Mouse (Mus musculus) embryonic facial prominence, embryonic 12.5 days (tissue): ENCODE results near the gene Dst. TPM values are rescaled to one million over a fixed set of nuclear protein-coding genes. Genes with fewer than 3 reads are reported as not detected.

Source experiments
- ATAC-seq: fragments of 200-750 bp; cut with Nextera tagmentation; 2 replicates; pipeline ENCODE4 v1.8.0; 2017; ENCODE audit not compliant: insufficient number of reproducible peaks, insufficient read depth, low FRiP score, low TSS enrichment
- H3K27ac ChIP-seq: fragments of 300-500 bp; sonication (generic); 2 replicates; pipeline ENCODE4 v1.5.1; 2016; ENCODE audit warnings: mild to moderate bottlenecking
- H3K27me3 ChIP-seq: fragments of 300-500 bp; sonication (generic); 2 replicates; pipeline ENCODE4 v1.6.1; 2016; ENCODE audit warnings: mild to moderate bottlenecking, moderate library complexity
- H3K36me3 ChIP-seq: fragments of 300-500 bp; sonication (generic); 2 replicates; pipeline ENCODE4 v1.6.1; 2016; ENCODE audit warnings: mild to moderate bottlenecking
- H3K4me1 ChIP-seq: fragments of 300-500 bp; sonication (generic); 2 replicates; pipeline ENCODE4 v1.6.1; 2016
- H3K4me2 ChIP-seq: fragments of 300-500 bp; sonication (generic); replicated peaks from 2 replicates; pipeline ENCODE4 v1.6.1; 2016; ENCODE audit warnings: mild to moderate bottlenecking, moderate library complexity
- H3K4me3 ChIP-seq: fragments of 300-500 bp; sonication (generic); 2 replicates; pipeline ENCODE4 v1.5.1; 2016; ENCODE audit warnings: mild to moderate bottlenecking
- H3K9ac ChIP-seq: fragments of 300-500 bp; sonication (generic); 2 replicates; pipeline ENCODE4 v1.6.1; 2016; ENCODE audit warnings: mild to moderate bottlenecking, moderate library complexity
- H3K9me3 ChIP-seq: fragments of 300-500 bp; sonication (generic); 2 replicates; pipeline ENCODE4 v1.6.1; 2016; ENCODE audit warnings: mild to moderate bottlenecking, moderate library complexity
- WGBS: fragments of 180-500 bp; shearing (Covaris S2); methylation state at CpG from one replicate; pipeline ENCODE4 v1.1.7; 2016; 5-methylcytosine and 5-hydroxymethylcytosine counted together
- polyA plus RNA-seq: library from polyadenylated mRNA; unstranded; fragments of >200 nt; fragmentation: Nextera tagmentation; extraction: Ambion mirVana; gene quantifications from 2 replicates; pipeline ENCODE4 v1.2.1, GENCODE M21; 2016

Dst gene
- 25.8 and 27.3 TPM in 2 replicates for polyA plus RNA-seq

- ATAC-seq: no peak; the same call in 1 of the 2 replicates
- Histone ChIP-seq H3K4me1 (peaks cover 9% of the 10 kb centered on the region; the same call in 1 of the 2 replicates), H3K9me3 (no peaks in the 10 kb centered on the region), H3K4me2 (peak within 1 kb of the TSS; percentile 62), H3K4me3 (peak within 1 kb of the TSS; percentile 63), H3K27me3 (peaks cover 27% of the 10 kb centered on the region), H3K36me3 (no peaks in the 10 kb centered on the region), H3K9ac (peak within 1 kb of the TSS; percentile 42), H3K27ac (no peak within 1 kb of the TSS)
- WGBS: 5% methylated on average over 38 of the region's 44 CpGs
Observed at GRCm38 (mm10) chr1:33908191-33908962, at the start of gene Dst. Gene Dst, plus strand, starts transcription at chr1:33908225.

- Histone ChIP-seq H3K9ac (no peak overlapping the region), H3K9me3 (no peaks in the 10 kb centered on the region), H3K27me3 (no peaks in the 10 kb centered on the region), H3K36me3 (no peaks in the 10 kb centered on the region), H3K4me2 (no peak overlapping the region), H3K4me3 (no peak overlapping the region), H3K4me1 (no peaks in the 10 kb centered on the region), H3K27ac (no peak overlapping the region)
- WGBS: 85% methylated on average over 2 of the region's 2 CpGs
- ATAC-seq: no peak
Observed at GRCm38 (mm10) chr1:33869031-33869430, 39.0 kb upstream of the Dst start.

- H3K9ac ChIP-seq: no peak overlapping the region
- no peaks in the 10 kb centered on the region for H3K9me3 ChIP-seq
- H3K4me1 ChIP-seq: no peaks in the 10 kb centered on the region
Observed at GRCm38 (mm10) chr1:33869437-33869836, 38.6 kb upstream of the Dst start.

GRCm38 (mm10) chr1:33873561-33873960, 34.5 kb upstream of the Dst start:
- Histone ChIP-seq H3K4me1 (no peaks in the 10 kb centered on the region), H3K4me3 (no peak overlapping the region), H3K27ac (no peak overlapping the region), H3K27me3 (no peaks in the 10 kb centered on the region), H3K9ac (no peak overlapping the region), H3K4me2 (no peak overlapping the region), H3K9me3 (no peaks in the 10 kb centered on the region), H3K36me3 (no peaks in the 10 kb centered on the region)
- WGBS: 84% methylated on average over 5 of the region's 5 CpGs
- no peak for ATAC-seq

More at GRCm38 (mm10) chr1:33869437-33869836, 38.6 kb upstream of the Dst start:
- Histone ChIP-seq H3K36me3 (no peaks in the 10 kb centered on the region), H3K27ac (no peak overlapping the region), H3K27me3 (no peaks in the 10 kb centered on the region), H3K4me3 (no peak overlapping the region), H3K4me2 (no peak overlapping the region)
- no peak for ATAC-seq
- 91% methylated on average over 3 of the region's 3 CpGs for WGBS

GRCm38 (mm10) chr1:33875691-33876090, 32.3 kb upstream of the Dst start:
- Histone ChIP-seq H3K4me2 (no peak overlapping the region), H3K4me1 (no peaks in the 10 kb centered on the region), H3K4me3 (no peak overlapping the region), H3K27me3 (no peaks in the 10 kb centered on the region; the same call in 1 of the 2 replicates), H3K9ac (no peak overlapping the region), H3K27ac (no peak overlapping the region), H3K9me3 (no peaks in the 10 kb centered on the region), H3K36me3 (no peaks in the 10 kb centered on the region)
- no peak for ATAC-seq
- WGBS: 37% methylated on average over 6 of the region's 6 CpGs

GRCm38 (mm10) chr1:33876416-33876815, 31.6 kb upstream of the Dst start:
- Histone ChIP-seq H3K9ac (no peak overlapping the region), H3K36me3 (no peaks in the 10 kb centered on the region), H3K4me2 (no peak overlapping the region), H3K27me3 (no peaks in the 10 kb centered on the region; the same call in 1 of the 2 replicates), H3K4me3 (no peak overlapping the region), H3K9me3 (no peaks in the 10 kb centered on the region), H3K4me1 (no peaks in the 10 kb centered on the region), H3K27ac (no peak overlapping the region)
- ATAC-seq: no peak
- 88% methylated on average over 3 of the region's 3 CpGs for WGBS

GRCm38 (mm10) chr1:33878170-33878569, 29.9 kb upstream of the Dst start:
- ATAC-seq: no peak
- Histone ChIP-seq H3K9ac (no peak overlapping the region), H3K4me2 (no peak overlapping the region), H3K9me3 (no peaks in the 10 kb centered on the region), H3K27ac (no peak overlapping the region), H3K27me3 (no peaks in the 10 kb centered on the region; the same call in 1 of the 2 replicates), H3K4me1 (no peaks in the 10 kb centered on the region), H3K4me3 (no peak overlapping the region), H3K36me3 (no peaks in the 10 kb centered on the region)
- 81% methylated on average over 7 of the region's 7 CpGs for WGBS

GRCm38 (mm10) chr1:33883102-33883839, 24.8 kb upstream of the Dst start:
- no peaks in the 10 kb centered on the region for H3K4me1 ChIP-seq
- peak overlapping the region; percentile 36 for H3K4me2 ChIP-seq
- H3K9ac ChIP-seq: no peak overlapping the region
- H3K27me3 ChIP-seq: no peaks in the 10 kb centered on the region; the same call in 1 of the 2 replicates
- H3K4me3 ChIP-seq: peak overlapping the region; percentile 3; the same call in 1 of the 2 replicates
- no peak overlapping the region for H3K27ac ChIP-seq
- H3K9me3 ChIP-seq: no peaks in the 10 kb centered on the region
- 16% methylated on average over 18 of the region's 18 CpGs for WGBS
- no peak for ATAC-seq
- no peaks in the 10 kb centered on the region for H3K36me3 ChIP-seq

GRCm38 (mm10) chr1:33892784-33893183, 15.2 kb upstream of the Dst start:
- Histone ChIP-seq H3K4me1 (no peaks in the 10 kb centered on the region), H3K9ac (no peak overlapping the region), H3K9me3 (no peaks in the 10 kb centered on the region), H3K4me3 (no peak overlapping the region), H3K36me3 (no peaks in the 10 kb centered on the region), H3K27me3 (no peaks in the 10 kb centered on the region), H3K27ac (no peak overlapping the region), H3K4me2 (no peak overlapping the region)
- no peak for ATAC-seq
- WGBS: 64% methylated on average over 10 of the region's 10 CpGs

- Histone ChIP-seq H3K9me3 (no peaks in the 10 kb centered on the region), H3K4me2 (no peak overlapping the region), H3K27ac (no peak overlapping the region), H3K4me1 (no peaks in the 10 kb centered on the region), H3K36me3 (no peaks in the 10 kb centered on the region), H3K4me3 (no peak overlapping the region), H3K27me3 (no peaks in the 10 kb centered on the region), H3K9ac (no peak overlapping the region)
- ATAC-seq: no peak
- 63% methylated on average over 6 of the region's 6 CpGs for WGBS
Observed at GRCm38 (mm10) chr1:33896116-33896515, 11.9 kb upstream of the Dst start.

- WGBS: 81% methylated on average over 4 of the region's 4 CpGs
- no peak overlapping the region for H3K4me3 ChIP-seq
- no peak overlapping the region for H3K4me2 ChIP-seq
- H3K36me3 ChIP-seq: no peaks in the 10 kb centered on the region
- no peak overlapping the region for H3K9ac ChIP-seq
- ATAC-seq: no peak
- H3K4me1 ChIP-seq: no peaks in the 10 kb centered on the region
- H3K27ac ChIP-seq: no peak overlapping the region
- H3K9me3 ChIP-seq: no peaks in the 10 kb centered on the region
- no peaks in the 10 kb centered on the region for H3K27me3 ChIP-seq
Observed at GRCm38 (mm10) chr1:33896666-33897065, 11.4 kb upstream of the Dst start.

- no peak overlapping the region for H3K9ac ChIP-seq
- no peaks in the 10 kb centered on the region for H3K9me3 ChIP-seq
- WGBS: 79% methylated on average over 11 of the region's 11 CpGs
- no peaks in the 10 kb centered on the region for H3K36me3 ChIP-seq
- H3K4me2 ChIP-seq: no peak overlapping the region
- ATAC-seq: no peak
- no peak overlapping the region for H3K4me3 ChIP-seq
- no peaks in the 10 kb centered on the region for H3K27me3 ChIP-seq
- no peaks in the 10 kb centered on the region for H3K4me1 ChIP-seq
- H3K27ac ChIP-seq: no peak overlapping the region
Observed at GRCm38 (mm10) chr1:33897426-33897825, 10.6 kb upstream of the Dst start.
